Mouse (Mus musculus) lung, postnatal 0 days (tissue): Measurements from ENCODE around the gene Cmas.
A peak's percentile ranks its signal among the peaks of the same experiment; 100 is the strongest.

Experiments
- CTCF ChIP-seq: IDR thresholded peaks from 2 replicates; pipeline ENCODE4 v1.5.1; 2016; ENCODE audit warnings: antibody characterized with exemption, mild to moderate bottlenecking
- EP300 ChIP-seq: IDR thresholded peaks from 2 replicates; pipeline ENCODE4 v1.6.1; 2016; ENCODE audit warnings: antibody characterized with exemption, mild to moderate bottlenecking, control low read depth

DNA sequence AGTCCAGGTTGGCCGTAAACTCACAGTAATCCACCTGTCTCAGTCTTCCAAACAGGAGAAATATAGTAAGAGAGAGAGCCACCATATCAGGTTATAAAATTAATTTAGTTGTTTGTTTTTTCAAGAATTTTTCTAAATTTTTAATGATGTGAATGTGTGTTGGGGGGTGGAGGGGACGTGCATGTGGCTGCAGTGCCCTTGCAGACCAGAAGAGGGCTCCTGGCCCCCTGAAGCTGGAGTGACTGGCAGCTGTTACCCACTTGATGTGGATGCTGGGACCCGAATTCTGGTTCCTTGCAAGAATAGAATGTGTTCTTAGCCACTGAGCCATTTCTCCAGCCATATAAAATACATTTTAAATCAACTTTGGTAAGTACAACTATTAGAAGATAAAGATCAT lies 49.8 kb upstream of the Cmas start:
- TF ChIP-seq EP300 (no peak), CTCF (peak; percentile 44)
